Mouse (Mus musculus): Measurements from ENCODE around the gene Tram2. TPM values are rescaled to one million over a fixed set of nuclear protein-coding genes. Genes with fewer than 3 reads are reported as not detected.

Tram2 gene
- total and polyA plus RNA-seq, 3 experiments, result 0.54 to 2.9 TPM; not detected in 1

- TF ChIP-seq JUND (IDR thresholded peaks at IDR 0.05; ENCODE audit: low read depth, low read length) (no peak), GATA1 (IDR thresholded peaks at IDR 0.05; ENCODE audit: low read depth, low read length) (no peak), USF1 (IDR thresholded peaks at IDR 0.05; ENCODE audit: low read depth, low read length) (no peak), BHLHE40 (IDR thresholded peaks at IDR 0.05; ENCODE audit: borderline replicate concordance, low read depth, low read length) (no peak), MYC (IDR thresholded peaks at IDR 0.05; ENCODE audit: low read depth, low read length) (no peak), POLR2A (IDR thresholded peaks at IDR 0.05; ENCODE audit: control insufficient read depth in 1 of 2, insufficient read depth in 1 of 2, low read depth in 1 of 2, low read length in 2 of 2, poor library complexity in 1 of 2) (no peak), MAZ (IDR thresholded peaks at IDR 0.05; ENCODE audit: low read depth, low read length) (no peak), HCFC1 (IDR thresholded peaks at IDR 0.05; ENCODE audit: low read depth, low read length) (no peak), UBTF (IDR thresholded peaks at IDR 0.05; ENCODE audit: borderline replicate concordance, insufficient read depth, low read depth, low read length) (no peak)
- no peaks in the 10 kb centered on the region for H3K27me3 ChIP-seq (ENCODE audit: control insufficient read depth in 1 of 2, insufficient read depth in 2 of 2, low read length in 2 of 2)
- H3K9ac ChIP-seq (ENCODE audit: control insufficient read depth, low read depth, low read length, poor library complexity, severe bottlenecking), result no peak overlapping the region
- H3K9me3 ChIP-seq (replicated peaks; ENCODE audit: insufficient read depth, low read length), result no peaks in the 10 kb centered on the region
- H3K27ac ChIP-seq (ENCODE audit: control insufficient read depth, low read depth, low read length), result no peak overlapping the region
- H3K4me1 ChIP-seq (ENCODE audit: control insufficient read depth in 1 of 2, insufficient read depth in 2 of 2, low read length in 2 of 2), result no peaks in the 10 kb centered on the region
- DNase-seq (ENCODE audit: low read depth, low spot score), result no peak
- H3K4me3 ChIP-seq (ENCODE audit: control insufficient read depth in 1 of 2, insufficient read depth in 1 of 2, low read depth in 2 of 2, low read length in 2 of 2), result no peak overlapping the region
- H3K79me2 ChIP-seq (ENCODE audit: control insufficient read depth, insufficient read depth, low read length, poor library complexity), result no peaks in the 10 kb centered on the region
- no peaks in the 10 kb centered on the region for H3K36me3 ChIP-seq (ENCODE audit: control insufficient read depth in 1 of 2, insufficient read depth in 2 of 2, low read length in 2 of 2)
Measured at GRCm38 (mm10) chr1:21002246-21003142, 76.5 kb downstream of the Tram2 start.

- H3K27me3 ChIP-seq (ENCODE audit: control insufficient read depth in 1 of 2, insufficient read depth in 2 of 2, low read length in 2 of 2), result no peaks in the 10 kb centered on the region
- no peak for TF ChIP-seq CHD2 (IDR thresholded peaks at IDR 0.05; ENCODE audit: low read length)
- TF ChIP-seq RCOR1 (IDR thresholded peaks at IDR 0.05; ENCODE audit: low read depth, low read length), result no peak
- no peak for TF ChIP-seq BHLHE40 (IDR thresholded peaks at IDR 0.05; ENCODE audit: borderline replicate concordance, low read depth, low read length)
- no peak for TF ChIP-seq UBTF (IDR thresholded peaks at IDR 0.05; ENCODE audit: borderline replicate concordance, insufficient read depth, low read depth, low read length)
- TF ChIP-seq TBP (IDR thresholded peaks at IDR 0.05; ENCODE audit: low read depth, low read length), result no peak
- TF ChIP-seq NRF1 (IDR thresholded peaks at IDR 0.05; ENCODE audit: insufficient read depth, low read depth, low read length, poor library complexity, severe bottlenecking), result no peak
- no peak for TF ChIP-seq GABPA (IDR thresholded peaks at IDR 0.05; ENCODE audit: low read depth, low read length)
- no peak for TF ChIP-seq MYB (IDR thresholded peaks at IDR 0.05; ENCODE audit: low read depth, low read length)
- no peak for TF ChIP-seq USF2 (IDR thresholded peaks at IDR 0.05; ENCODE audit: borderline replicate concordance in 1 of 2, insufficient read depth in 1 of 2, low read depth in 1 of 2, low read length in 2 of 2)
- TF ChIP-seq E2F4 (IDR thresholded peaks at IDR 0.05; ENCODE audit: borderline replicate concordance, low read depth, low read length), result no peak
- TF ChIP-seq MAFK (IDR thresholded peaks at IDR 0.05; ENCODE audit: borderline replicate concordance, low read depth, low read length), result no peak
- no peak for TF ChIP-seq ZMIZ1 (IDR thresholded peaks at IDR 0.05; ENCODE audit: low read depth, low read length)
- TF ChIP-seq MXI1 (IDR thresholded peaks at IDR 0.05; ENCODE audit: low read depth, low read length), result no peak
- no peak for TF ChIP-seq CHD1 (IDR thresholded peaks at IDR 0.05; ENCODE audit: low read depth, low read length)
- TF ChIP-seq EP300 (IDR thresholded peaks at IDR 0.05; ENCODE audit: low read depth in 1 of 2, low read length in 2 of 2), result no peak
- TF ChIP-seq RAD21 (IDR thresholded peaks at IDR 0.05; ENCODE audit: low read depth, low read length), result no peak
- no peak for TF ChIP-seq TCF12 (IDR thresholded peaks at IDR 0.05; ENCODE audit: low read depth, low read length)
- TF ChIP-seq ETS1 (IDR thresholded peaks at IDR 0.05; ENCODE audit: low read depth, low read length), result no peak
- no peak for TF ChIP-seq GATA1 (IDR thresholded peaks at IDR 0.05; ENCODE audit: low read depth, low read length)
- no peak for TF ChIP-seq USF1 (IDR thresholded peaks at IDR 0.05; ENCODE audit: low read depth, low read length)
- no peaks in the 10 kb centered on the region for H3K9me3 ChIP-seq (replicated peaks; ENCODE audit: insufficient read depth, low read length)
- H3K9ac ChIP-seq (ENCODE audit: control insufficient read depth, low read depth, low read length, poor library complexity, severe bottlenecking), result no peak overlapping the region
- H3K4me1 ChIP-seq (ENCODE audit: control insufficient read depth in 1 of 2, insufficient read depth in 2 of 2, low read length in 2 of 2), result no peaks in the 10 kb centered on the region
- no peak overlapping the region for H3K4me3 ChIP-seq (ENCODE audit: control insufficient read depth in 1 of 2, insufficient read depth in 1 of 2, low read depth in 2 of 2, low read length in 2 of 2)
- H3K79me2 ChIP-seq (ENCODE audit: control insufficient read depth, insufficient read depth, low read length, poor library complexity), result no peaks in the 10 kb centered on the region
- H3K27ac ChIP-seq (ENCODE audit: control insufficient read depth, low read depth, low read length), result no peak overlapping the region
- DNase-seq (ENCODE audit: low read depth, low spot score), result no peak
- H3K36me3 ChIP-seq (ENCODE audit: control insufficient read depth in 1 of 2, insufficient read depth in 2 of 2, low read length in 2 of 2), result no peaks in the 10 kb centered on the region
Measured at GRCm38 (mm10) chr1:20997881-20998389, 81.1 kb downstream of the Tram2 start.

Measured in MEL (cell line).